Mouse (Mus musculus) cerebellum, adult 2 months (tissue): ENCODE measurements at regions not wholly inside any gene's neighbourhood (a gene's known extent, or its start where the extent isn't known, plus 50 kb on each side); places are given as distances from the start of the nearest gene placed in this dataset.

Experiments
- CTCF ChIP-seq: fragments of 200-500 bp; IDR thresholded peaks from 2 replicates; pipeline ENCODE4 v1.5.1; 2011; ENCODE audit warnings: low read depth, mild to moderate bottlenecking, control low read depth, low read length, moderate library complexity, borderline replicate concordance; ENCODE audit not compliant: insufficient read depth
- POLR2A ChIP-seq: fragments of 200-500 bp; IDR thresholded peaks from 2 replicates; pipeline ENCODE4 v1.6.1; 2011; ENCODE audit warnings: low read length, control low read depth, borderline replicate concordance; ENCODE audit not compliant: insufficient read depth

GRCm38 (mm10) chr15:5432018-5432417 is 188.0 kb upstream of the Ptger4 start:
- TF ChIP-seq CTCF (no peak), POLR2A (no peak)
